Mouse (Mus musculus): ENCODE measurements around the gene Gm20388. TPM values are rescaled to one million over a fixed set of nuclear protein-coding genes. Genes with fewer than 3 reads are reported as not detected.
"Not testable (repeated sequence)": the region's sequence is repeated elsewhere in the genome, so short reads cannot be mapped to it uniquely, and the experiment has no call there.

Gene Gm20388
- polyA plus RNA-seq, 1 experiment from 2014 or later, result not detected

- Histone ChIP-seq H3K36me3 (no peaks in the 10 kb centered on the region), H3K27me3 (replicated peaks) (peaks cover 99% of the 10 kb centered on the region), H3K9me3 (replicated peaks) (no peaks in the 10 kb centered on the region), H3K4me2 (no peak overlapping the region), H3K4me1 (0 out of 2 replicates have a peak, but pooled peaks cover 7% of the 10 kb centered on the region), H3K27ac (no peak overlapping the region), H3K4me3 (no peak overlapping the region), H3K9ac (no peak overlapping the region)
- WGBS (ENCODE audit: insufficient replicate concordance), result 11% methylated on average over 6 of the region's 6 CpGs
- no peak for ATAC-seq
These were observed 1216.1 kb downstream of the Gm20388 start for GRCm38 (mm10) chr8:121126694-121127093.

- no peak overlapping the region for H3K27ac ChIP-seq
- no peaks in the 10 kb centered on the region for H3K9me3 ChIP-seq (replicated peaks)
- 4% methylated on average over 11 of the region's 11 CpGs for WGBS (ENCODE audit: insufficient replicate concordance)
- H3K27me3 ChIP-seq (replicated peaks), result peaks cover 99% of the 10 kb centered on the region
- H3K4me3 ChIP-seq, result no peak overlapping the region
- H3K4me2 ChIP-seq, result no peak overlapping the region
- H3K4me1 ChIP-seq, result 0 out of 2 replicates have a peak, but pooled peaks cover 7% of the 10 kb centered on the region
- ATAC-seq, result no peak
- no peaks in the 10 kb centered on the region for H3K36me3 ChIP-seq
- H3K9ac ChIP-seq, result no peak overlapping the region
These were observed 1216.7 kb downstream of the Gm20388 start for GRCm38 (mm10) chr8:121127291-121127701.

- no peaks in the 10 kb centered on the region for H3K9me3 ChIP-seq (replicated peaks)
- H3K4me1 ChIP-seq, result 0 out of 2 replicates have a peak, but pooled peaks cover 7% of the 10 kb centered on the region
- ATAC-seq, result no peak
- H3K36me3 ChIP-seq, result no peaks in the 10 kb centered on the region
- 0 out of 2 replicates have a peak within 1 kb of the TSS, but pooled peaks have one; percentile 10 for H3K4me3 ChIP-seq
- WGBS (ENCODE audit: insufficient replicate concordance), result 3% methylated on average over 43 of the region's 43 CpGs
- H3K9ac ChIP-seq, result no peak within 1 kb of the TSS
- no peak within 1 kb of the TSS for H3K27ac ChIP-seq
- peaks cover 99% of the 10 kb centered on the region for H3K27me3 ChIP-seq (replicated peaks)
- H3K4me2 ChIP-seq, result peak within 1 kb of the TSS; percentile 41
These were observed 1217.2 kb downstream of the Gm20388 start, which contains the start of gene Foxl1 for GRCm38 (mm10) chr8:121127756-121128375. Gene Foxl1 (plus strand): TSS chr8:121127940.

GRCm38 (mm10) chr8:121128531-121129264 is 1218.1 kb downstream of the Gm20388 start:
- no peak overlapping the region for H3K27ac ChIP-seq
- H3K4me2 ChIP-seq, result peak overlapping the region; percentile 41
- H3K9ac ChIP-seq, result no peak overlapping the region
- H3K9me3 ChIP-seq (replicated peaks), result no peaks in the 10 kb centered on the region
- H3K4me3 ChIP-seq, result no peak overlapping the region
- ATAC-seq, result no peak
- WGBS (ENCODE audit: insufficient replicate concordance), result 2% methylated on average over 55 of the region's 55 CpGs
- peaks cover 98% of the 10 kb centered on the region for H3K27me3 ChIP-seq (replicated peaks)
- 0 out of 2 replicates have a peak, but pooled peaks cover 7% of the 10 kb centered on the region for H3K4me1 ChIP-seq
- H3K36me3 ChIP-seq, result no peaks in the 10 kb centered on the region

- Histone ChIP-seq H3K27ac (no peak overlapping the region), H3K27me3 (replicated peaks) (peaks cover 94% of the 10 kb centered on the region), H3K4me2 (no peak overlapping the region), H3K36me3 (no peaks in the 10 kb centered on the region), H3K4me3 (no peak overlapping the region), H3K9ac (no peak overlapping the region), H3K4me1 (0 out of 2 replicates have a peak, but pooled peaks cover 7% of the 10 kb centered on the region), H3K9me3 (replicated peaks) (no peaks in the 10 kb centered on the region)
- WGBS (ENCODE audit: insufficient replicate concordance), result 12% methylated on average over 16 of the region's 16 CpGs
- no peak for ATAC-seq
These were observed 1218.8 kb downstream of the Gm20388 start for GRCm38 (mm10) chr8:121129265-121129940.

GRCm38 (mm10) chr8:121130522-121130921 is 1219.9 kb downstream of the Gm20388 start:
- H3K27ac ChIP-seq, result no peak overlapping the region
- 0 out of 2 replicates have a peak, but pooled peaks cover 2% of the 10 kb centered on the region for H3K4me1 ChIP-seq
- no peaks in the 10 kb centered on the region for H3K9me3 ChIP-seq (replicated peaks)
- peaks cover 86% of the 10 kb centered on the region for H3K27me3 ChIP-seq (replicated peaks)
- no peak for ATAC-seq
- no peaks in the 10 kb centered on the region for H3K36me3 ChIP-seq
- H3K4me2 ChIP-seq, result no peak overlapping the region
- H3K4me3 ChIP-seq, result no peak overlapping the region
- WGBS (ENCODE audit: insufficient replicate concordance), result 30% methylated on average over 5 of the region's 5 CpGs
- no peak overlapping the region for H3K9ac ChIP-seq

GRCm38 (mm10) chr8:121132961-121133513 is 1222.4 kb downstream of the Gm20388 start:
- no peak overlapping the region for H3K4me2 ChIP-seq
- H3K27me3 ChIP-seq (replicated peaks), result peaks cover 63% of the 10 kb centered on the region
- H3K9me3 ChIP-seq (replicated peaks), result peaks cover 5% of the 10 kb centered on the region; the same call in 1 of the 2 replicates
- no peaks in the 10 kb centered on the region for H3K36me3 ChIP-seq
- H3K4me3 ChIP-seq, result no peak overlapping the region
- no peak for ATAC-seq
- no peak overlapping the region for H3K27ac ChIP-seq
- 62% methylated on average over 5 of the region's 5 CpGs for WGBS (ENCODE audit: insufficient replicate concordance)
- H3K9ac ChIP-seq, result no peak overlapping the region
- H3K4me1 ChIP-seq, result no peaks in the 10 kb centered on the region

- 64% methylated on average over 10 of the region's 10 CpGs for WGBS (ENCODE audit: insufficient replicate concordance)
- no peak overlapping the region for H3K9ac ChIP-seq
- peaks cover 12% of the 10 kb centered on the region; the same call in 1 of the 2 replicates for H3K9me3 ChIP-seq (replicated peaks)
- H3K4me1 ChIP-seq, result no peaks in the 10 kb centered on the region
- no peak overlapping the region for H3K4me3 ChIP-seq
- H3K27ac ChIP-seq, result no peak overlapping the region
- peaks cover 53% of the 10 kb centered on the region for H3K27me3 ChIP-seq (replicated peaks)
- H3K36me3 ChIP-seq, result no peaks in the 10 kb centered on the region
- no peak for ATAC-seq
- no peak overlapping the region for H3K4me2 ChIP-seq
These were observed 1223.5 kb downstream of the Gm20388 start for GRCm38 (mm10) chr8:121134102-121134501.

GRCm38 (mm10) chr8:121134512-121134911 is 1223.9 kb downstream of the Gm20388 start:
- no peaks in the 10 kb centered on the region for H3K4me1 ChIP-seq
- no peak overlapping the region for H3K4me2 ChIP-seq
- no peak for ATAC-seq
- peaks cover 49% of the 10 kb centered on the region for H3K27me3 ChIP-seq (replicated peaks)
- 73% methylated on average over 11 of the region's 11 CpGs for WGBS (ENCODE audit: insufficient replicate concordance)
- no peak overlapping the region for H3K9ac ChIP-seq
- no peak overlapping the region for H3K4me3 ChIP-seq
- peaks cover 12% of the 10 kb centered on the region; the same call in 1 of the 2 replicates for H3K9me3 ChIP-seq (replicated peaks)
- no peaks in the 10 kb centered on the region for H3K36me3 ChIP-seq
- no peak overlapping the region for H3K27ac ChIP-seq

- Histone ChIP-seq H3K4me1 (no peaks in the 10 kb centered on the region), H3K9me3 (replicated peaks) (peaks cover 12% of the 10 kb centered on the region; the same call in 1 of the 2 replicates), H3K4me2 (no peak overlapping the region), H3K27me3 (replicated peaks) (peaks cover 32% of the 10 kb centered on the region), H3K4me3 (no peak overlapping the region), H3K36me3 (no peaks in the 10 kb centered on the region), H3K9ac (no peak overlapping the region), H3K27ac (no peak overlapping the region)
- WGBS (ENCODE audit: insufficient replicate concordance), result 80% methylated on average over 6 of the region's 6 CpGs
- ATAC-seq, result no peak
These were observed 1226.2 kb downstream of the Gm20388 start for GRCm38 (mm10) chr8:121136856-121137255.

- H3K4me1 ChIP-seq; H3K36me3 ChIP-seq; ATAC-seq; H3K4me2 ChIP-seq; H3K27ac ChIP-seq; H3K9ac ChIP-seq; H3K9me3 ChIP-seq (replicated peaks); H3K4me3 ChIP-seq: not testable (repeated sequence)
- WGBS (ENCODE audit: insufficient replicate concordance), result 33% methylated on average over 5 of the region's 6 CpGs
- peaks cover 67% of the 10 kb centered on the region for H3K27me3 ChIP-seq (replicated peaks)
These were observed 1235.0 kb downstream of the Gm20388 start for GRCm38 (mm10) chr8:121145457-121146134.

All from liver, embryonic 12.5 days (tissue).